Mouse (Mus musculus) ES-Bruce4 (cell line): ENCODE measurements at regions not wholly inside any gene's neighbourhood (a gene's known extent, or its start where the extent isn't known, plus 50 kb on each side); places are given as distances from the start of the nearest gene placed in this dataset.
"Not testable (repeated sequence)": the region's sequence is repeated elsewhere in the genome, so short reads cannot be mapped to it uniquely, and the experiment has no call there.

Experiments
- CTCF ChIP-seq: IDR thresholded peaks from one replicate; pipeline ENCODE4 v1.8.1; 2011; ENCODE audit warnings: low read depth, low read length
- EP300 ChIP-seq: IDR thresholded peaks from 2 replicates; pipeline ENCODE4 v1.6.1; 2011; ENCODE audit warnings: low read depth, low read length; ENCODE audit not compliant: insufficient read depth
- POLR2A ChIP-seq: IDR thresholded peaks from one replicate; pipeline ENCODE4 v1.8.1; 2011; ENCODE audit warnings: low read length; ENCODE audit not compliant: insufficient read depth

- not testable (repeated sequence) for TF ChIP-seq POLR2A, CTCF, EP300
These were observed 135.4 kb upstream of the Myo9b start for GRCm38 (mm10) chr8:71137131-71137530.
